Comparison of ENCODE assay signal across 33 mouse cellular contexts in the genomic region with DNA sequence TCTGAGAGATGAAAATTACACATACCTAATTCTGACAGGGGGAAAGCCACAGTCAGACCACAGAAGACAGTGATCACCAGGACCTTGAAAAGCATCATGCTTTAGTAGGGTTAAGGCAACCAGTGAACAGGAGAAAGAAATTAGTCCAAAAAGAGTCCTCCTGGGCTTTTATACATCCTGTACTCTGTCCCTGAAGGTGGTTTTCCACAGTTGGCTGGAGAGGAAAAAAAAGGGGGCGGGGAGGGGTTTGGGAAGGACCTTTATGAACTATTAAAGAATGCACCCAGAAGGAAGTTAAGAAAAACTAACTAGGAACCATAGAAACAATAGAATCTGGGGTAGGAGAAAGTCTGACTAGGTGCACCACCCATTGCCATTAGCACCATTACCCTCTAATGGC. TPM values are rescaled to one million over a fixed set of nuclear protein-coding genes. Genes with fewer than 3 reads are reported as not detected.
DNase-seq lines count a peak whose midpoint lies in the region; ATAC-seq and TF ChIP-seq lines count a peak whose summit lies in the region.
"Had no signal": no experiment of that assay in that cellular context is flagged by ENCODE, and none has a peak within 500 bp of the region (broad histone marks: within the 10 kb centered on the region; RNA-seq: fewer than 3 reads in every experiment).

Gene Kap, minus strand, starts transcription at position 237 of the 400 bp plus-strand sequence.

- in situ Hi-C loops in CH12.LX (cut with MboI; ENCODE audit: low pct_ligation_motif_present, low pct_unique_long_range_greater_than_20kb, low sequenced_read_pairs) = loop anchor here (25.0 kb wide), 1 partner anchor 141 kb away; no protein-coding TSS in a partner anchor

- no peak for TF ChIP-seq CTCF in kidney, adult 2 months (conservative IDR thresholded peaks at IDR 0.05; ENCODE audit: insufficient read depth, insufficient read length, low read depth, low read length)
- no peak for TF ChIP-seq CTCF in CH12.LX (conservative IDR thresholded peaks at IDR 0.05 in 1 of 2, IDR thresholded peaks at IDR 0.05 in 1 of 2; ENCODE audit: low read depth in 2 of 2, low read length in 2 of 2)

- no peak for ATAC-seq in kidney, embryonic 15.5 days (replicated peaks; ENCODE audit: low FRiP score)
- ATAC-seq in kidney, embryonic 16.5 days (ENCODE audit: low FRiP score, low TSS enrichment) = no peak
- ATAC-seq in intestine, embryonic 16.5 days = no peak
- ATAC-seq: CD4-positive, CD25-positive, alpha-beta regulatory T cell, adult 4 months; forebrain, embryonic 14.5 days; forebrain, embryonic 16.5 days had no signal

- 71% methylated on average over 1 of the region's 1 CpGs for WGBS in kidney, adult 2 months
- WGBS in kidney, embryonic 15.5 days = 74% methylated on average over 1 of the region's 1 CpGs
- 73% methylated on average over 1 of the region's 1 CpGs for WGBS in kidney, embryonic 16.5 days
- 67% methylated on average over 1 of the region's 1 CpGs for WGBS in intestine, embryonic 16.5 days

- DNase-seq in kidney, adult 2 months = peak; percentile 78
- peak; percentile 81 for DNase-seq in kidney, adult 9 months
- DNase-seq in kidney, adult 11 months = no peak
- peak; percentile 34 for DNase-seq in kidney, postnatal 14 days
- no peak for DNase-seq in CH12.LX (ENCODE audit: extremely low read depth)
- DNase-seq: adrenal gland, adult 8-10 months; adrenal gland, postnatal 14 days; adrenal gland, postnatal 36 days; B cell, adult 2 months; cerebellum, adult 11 months; cerebellum, adult 18-20 months; cerebellum, adult 8-10 months; cerebellum, adult 9-11 months; cerebellum, postnatal 14 days; cerebellum, postnatal 36 days; embryo, embryonic 11 days had no signal

- H3K79me2 ChIP-seq in CH12.LX (replicated peaks; ENCODE audit: control insufficient read depth, extremely low read depth, insufficient read depth, poor library complexity, severe bottlenecking) = no peaks in the 10 kb centered on the region

- TF ChIP-seq EP300 in CH12.LX (IDR thresholded peaks at IDR 0.05; ENCODE audit: low read length) = no peak

- peak within 1 kb of the TSS; percentile 82 for H3K4me3 ChIP-seq in kidney, adult 2 months (ENCODE audit: insufficient read depth, low read depth, low read length)
- no peak within 1 kb of the TSS for H3K4me3 ChIP-seq in kidney, embryonic 15.5 days (replicated peaks)
- H3K4me3 ChIP-seq in kidney, embryonic 16.5 days (ENCODE audit: low read length) = no peak within 1 kb of the TSS
- no peak within 1 kb of the TSS for H3K4me3 ChIP-seq in CH12.LX (replicated peaks in 1 of 3; ENCODE audit: low read depth in 2 of 3, low read length in 2 of 3, poor library complexity in 1 of 3)
- H3K4me3 ChIP-seq in intestine, embryonic 16.5 days (ENCODE audit: low read length) = no peak within 1 kb of the TSS
- H3K4me3 ChIP-seq: embryonic facial prominence, embryonic 13.5 days; embryonic facial prominence, embryonic 15.5 days; erythroblast, embryonic 14.5 days; forebrain, embryonic 10.5 days; forebrain, embryonic 12.5 days had no signal

- no peak within 1 kb of the TSS for H3K9ac ChIP-seq in kidney, embryonic 15.5 days
- H3K9ac ChIP-seq in kidney, embryonic 16.5 days (replicated peaks; ENCODE audit: low read length) = no peak within 1 kb of the TSS
- H3K9ac ChIP-seq in CH12.LX (ENCODE audit: insufficient read depth, low read depth) = no peak within 1 kb of the TSS
- no peak within 1 kb of the TSS for H3K9ac ChIP-seq in intestine, embryonic 16.5 days (ENCODE audit: low read depth, low read length)
- H3K9ac ChIP-seq: embryonic facial prominence, embryonic 13.5 days; embryonic facial prominence, embryonic 15.5 days; forebrain, embryonic 12.5 days had no signal

- no peak for TF ChIP-seq POLR2A in kidney, adult 2 months (IDR thresholded peaks at IDR 0.05; ENCODE audit: low read depth, low read length)
- no peak for TF ChIP-seq POLR2A in CH12.LX (IDR thresholded peaks at IDR 0.05; ENCODE audit: low read depth, low read length)

- no peaks in the 10 kb centered on the region for H3K9me3 ChIP-seq in kidney, embryonic 15.5 days (replicated peaks)
- no peaks in the 10 kb centered on the region for H3K9me3 ChIP-seq in kidney, embryonic 16.5 days (ENCODE audit: low read length)
- no peaks in the 10 kb centered on the region for H3K9me3 ChIP-seq in CH12.LX (replicated peaks; ENCODE audit: low read length)
- no peaks in the 10 kb centered on the region for H3K9me3 ChIP-seq in intestine, embryonic 16.5 days (ENCODE audit: control insufficient read depth, low read length)
- H3K9me3 ChIP-seq: embryonic facial prominence, embryonic 13.5 days; embryonic facial prominence, embryonic 15.5 days; forebrain, embryonic 10.5 days; forebrain, embryonic 12.5 days had no signal

- peaks cover 7% of the 10 kb centered on the region; the same call in 1 of the 2 replicates for H3K4me1 ChIP-seq in kidney, adult 2 months (ENCODE audit: control insufficient read depth, insufficient read depth, low read length)
- no peaks in the 10 kb centered on the region for H3K4me1 ChIP-seq in kidney, embryonic 15.5 days
- no peaks in the 10 kb centered on the region for H3K4me1 ChIP-seq in kidney, embryonic 16.5 days (ENCODE audit: insufficient read depth, low read length)
- H3K4me1 ChIP-seq in CH12.LX (ENCODE audit: control insufficient read depth in 1 of 2, insufficient read depth in 2 of 2) = no peaks in the 10 kb centered on the region
- no peaks in the 10 kb centered on the region for H3K4me1 ChIP-seq in intestine, embryonic 16.5 days (ENCODE audit: control insufficient read depth, insufficient read depth, low read length)
- H3K4me1 ChIP-seq: embryonic facial prominence, embryonic 13.5 days; embryonic facial prominence, embryonic 15.5 days; forebrain, embryonic 10.5 days; forebrain, embryonic 12.5 days had no signal

- TF ChIP-seq RAD21 in CH12.LX (IDR thresholded peaks at IDR 0.05; ENCODE audit: low read depth, low read length) = no peak

- no peaks in the 10 kb centered on the region for H3K27me3 ChIP-seq in kidney, adult 2 months (replicated peaks; ENCODE audit: control insufficient read depth, insufficient read depth, low read length)
- H3K27me3 ChIP-seq in kidney, embryonic 15.5 days = no peaks in the 10 kb centered on the region
- H3K27me3 ChIP-seq in kidney, embryonic 16.5 days (ENCODE audit: insufficient read depth, low read length) = no peaks in the 10 kb centered on the region
- peaks cover 77% of the 10 kb centered on the region for H3K27me3 ChIP-seq in CH12.LX (replicated peaks)
- H3K27me3 ChIP-seq in intestine, embryonic 16.5 days (replicated peaks; ENCODE audit: control insufficient read depth, insufficient read depth, low read length) = no peaks in the 10 kb centered on the region
- H3K27me3 ChIP-seq: embryonic facial prominence, embryonic 13.5 days; embryonic facial prominence, embryonic 15.5 days; forebrain, embryonic 12.5 days had no signal

- peaks cover 11% of the 10 kb centered on the region; the same call in 1 of the 2 replicates for H3K36me3 ChIP-seq in kidney, adult 2 months (ENCODE audit: control insufficient read depth, insufficient read depth, low read length)
- H3K36me3 ChIP-seq in kidney, embryonic 15.5 days = no peaks in the 10 kb centered on the region
- no peaks in the 10 kb centered on the region for H3K36me3 ChIP-seq in kidney, embryonic 16.5 days (ENCODE audit: insufficient read depth, low read length)
- H3K36me3 ChIP-seq in CH12.LX (replicated peaks in 1 of 2; ENCODE audit: control insufficient read depth in 1 of 2, insufficient read depth in 1 of 2, low read length in 1 of 2) = no peaks in the 10 kb centered on the region
- no peaks in the 10 kb centered on the region for H3K36me3 ChIP-seq in intestine, embryonic 16.5 days (ENCODE audit: control insufficient read depth, insufficient read depth, low read length)
- H3K36me3 ChIP-seq: embryonic facial prominence, embryonic 13.5 days; embryonic facial prominence, embryonic 15.5 days; forebrain, embryonic 10.5 days; forebrain, embryonic 12.5 days had no signal

- no peak within 1 kb of the TSS for H3K4me2 ChIP-seq in kidney, embryonic 15.5 days
- no peak within 1 kb of the TSS for H3K4me2 ChIP-seq in kidney, embryonic 16.5 days (replicated peaks; ENCODE audit: low read depth, low read length)
- 0 out of 2 replicates have a peak within 1 kb of the TSS, but pooled peaks have one; percentile 38 for H3K4me2 ChIP-seq in CH12.LX (ENCODE audit: insufficient read depth, low read depth, poor library complexity, severe bottlenecking)
- H3K4me2 ChIP-seq in intestine, embryonic 16.5 days (ENCODE audit: low read depth, low read length) = no peak within 1 kb of the TSS
- H3K4me2 ChIP-seq: embryonic facial prominence, embryonic 13.5 days; embryonic facial prominence, embryonic 15.5 days; forebrain, embryonic 12.5 days had no signal

- peak within 1 kb of the TSS; percentile 99 for H3K27ac ChIP-seq in kidney, adult 2 months (ENCODE audit: insufficient read depth, low read depth, low read length)
- H3K27ac ChIP-seq in kidney, embryonic 15.5 days = no peak within 1 kb of the TSS
- H3K27ac ChIP-seq in kidney, embryonic 16.5 days (ENCODE audit: low read length) = no peak within 1 kb of the TSS
- H3K27ac ChIP-seq in CH12.LX (ENCODE audit: insufficient read depth, low read depth) = no peak within 1 kb of the TSS
- no peak within 1 kb of the TSS for H3K27ac ChIP-seq in intestine, embryonic 16.5 days (ENCODE audit: low read length)
- H3K27ac ChIP-seq: embryonic facial prominence, embryonic 13.5 days; embryonic facial prominence, embryonic 15.5 days; forebrain, embryonic 10.5 days; forebrain, embryonic 12.5 days had no signal

- dilution Hi-C loops in CH12.LX (cut with MboI; ENCODE audit: extremely low pct_ligation_motif_present, extremely low pct_unique_long_range_greater_than_20kb, low sequenced_read_pairs) = no loop called here

TF ChIP-seq in CH12.LX, 34 proteins besides CTCF, POLR2A, EP300 and RAD21 (continues in another document):
- TF ChIP-seq KAT2A (IDR thresholded peaks at IDR 0.05; ENCODE audit: insufficient replicate concordance, low read length) = no peak
- TF ChIP-seq NRF1 (IDR thresholded peaks at IDR 0.05; ENCODE audit: low read depth, low read length) = no peak
- no peak for TF ChIP-seq GABPA (IDR thresholded peaks at IDR 0.05; ENCODE audit: insufficient replicate concordance, low read depth, low read length)
- TF ChIP-seq ZNF384 (IDR thresholded peaks at IDR 0.05; ENCODE audit: low read depth, low read length) = no peak
- no peak for TF ChIP-seq MAFK (IDR thresholded peaks at IDR 0.05; ENCODE audit: insufficient replicate concordance, low read length)
- TF ChIP-seq ELF1 (IDR thresholded peaks at IDR 0.05; ENCODE audit: low read depth, low read length) = no peak
- TF ChIP-seq BHLHE40 (IDR thresholded peaks at IDR 0.05; ENCODE audit: low read depth, low read length) = no peak
- TF ChIP-seq SMC3 (IDR thresholded peaks at IDR 0.05; ENCODE audit: low read depth, low read length) = no peak

RNA-seq across cellular contexts. Expression of gene Kap, which starts in this region (rescaled TPM):
- polyA plus RNA-seq in kidney, adult 2 months (2012; rRNA removed) = 6,577 and 7,570 TPM in 2 replicates
- polyA plus RNA-seq in kidney, embryonic 15.5 days (2015; fragmentation: Nextera tagmentation; extraction: Ambion mirVana) = 0.53 and 0.58 TPM in 2 replicates
- polyA plus RNA-seq in kidney, embryonic 16.5 days (2015; fragmentation: Nextera tagmentation; extraction: Ambion mirVana) = 1.7 and 3.8 TPM in 2 replicates
- total RNA-seq in CH12.LX (2012; rRNA removed) = not detected in 2 replicates
- total RNA-seq in CH12.LX (2014; rRNA removed) = not detected in 2 replicates
- polyA plus RNA-seq in CH12.LX (2012; ENCODE audit: insufficient read length, low read depth) = not detected in 2 replicates
- not detected in 2 replicates for polyA plus RNA-seq in intestine, embryonic 16.5 days (2015; fragmentation: Nextera tagmentation; extraction: Ambion mirVana)
- total RNA-seq: adrenal gland, adult 18-20 months; adrenal gland, postnatal 14 days; adrenal gland, postnatal 36 days; common myeloid progenitor, adult 5-6 weeks; ES-E14; MEL had no signal
- polyA plus RNA-seq: brain, embryonic 14.5 days; CD4-positive, CD25-positive, alpha-beta regulatory T cell, adult 4 months; embryonic facial prominence, embryonic 11.5 days; embryonic facial prominence, embryonic 13.5 days; embryonic facial prominence, embryonic 15.5 days; erythroblast, embryonic 14.5 days; forebrain, embryonic 10.5 days; forebrain, embryonic 12.5 days; forebrain, embryonic 14.5 days; forebrain, embryonic 16.5 days had no signal

Comparison
In these comparisons a context has a peak if more than half of its experiments do, and no peak if none do; other contexts are left out.
1. RNA of gene Kap (polyA plus RNA-seq): 6,577 to 7,570 TPM in kidney, adult 2 months; 1.7 to 3.8 TPM in kidney, embryonic 16.5 days, 0.53 to 0.58 TPM in kidney, embryonic 15.5 days, not detected in CH12.LX and not detected in intestine, embryonic 16.5 days; every median in the first group is over 1,000 times any median in the second.
2. DNase-seq: peak in kidney, adult 2 months (single experiment), kidney, adult 9 months (single experiment) and kidney, postnatal 14 days (single experiment); none in kidney, adult 11 months (single experiment) and CH12.LX (single experiment).